8 mouse cellular contexts compared by ENCODE assay signal in the genomic region with DNA sequence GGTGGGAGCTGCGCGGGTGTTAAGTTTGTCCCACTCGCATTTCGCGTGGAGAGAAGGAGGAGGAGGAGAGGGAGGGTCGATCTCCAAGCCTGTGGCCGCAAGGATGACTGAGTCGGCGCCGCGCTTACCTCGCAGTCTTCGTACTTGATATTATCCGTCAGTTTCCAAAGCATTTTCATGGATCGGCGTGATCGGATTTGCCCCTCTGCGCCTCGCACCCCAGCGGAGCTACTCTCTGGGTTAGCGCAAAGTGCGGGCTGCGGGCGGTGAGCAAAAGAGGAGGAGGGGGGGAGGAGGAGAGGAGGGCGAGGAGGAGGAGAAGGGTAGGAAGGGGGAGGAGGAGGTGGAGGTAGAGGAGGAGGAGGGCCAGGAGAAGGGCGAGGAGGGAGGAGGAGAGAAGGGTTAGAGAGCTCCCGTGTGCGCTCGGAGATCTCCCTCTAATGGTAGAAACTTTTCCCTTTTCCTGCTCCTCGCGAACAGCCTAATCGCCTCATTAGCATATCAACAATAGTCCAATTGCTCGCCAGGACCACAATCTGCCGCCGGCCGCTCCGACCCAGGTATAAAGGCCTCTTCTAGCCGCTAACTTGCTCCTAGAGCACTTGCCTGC. TPM values are rescaled to one million over a fixed set of nuclear protein-coding genes. Genes with fewer than 3 reads are reported as not detected.
DNase-seq lines count a peak whose midpoint lies in the region; ATAC-seq and TF ChIP-seq lines count a peak whose summit lies in the region.

No protein-coding gene starts in this region.

- peak overlapping the region; percentile 90 for H3K4me2 ChIP-seq in heart, embryonic 12.5 days
- H3K4me2 ChIP-seq in hindbrain, embryonic 11.5 days (replicated peaks; ENCODE audit: low read depth, low read length) = peak overlapping the region; percentile 32
- H3K4me2 ChIP-seq in midbrain, embryonic 13.5 days (replicated peaks) = peak overlapping the region; percentile 58

- H3K4me1 ChIP-seq in heart, embryonic 12.5 days (replicated peaks) = peaks cover 51% of the 10 kb centered on the region
- peaks cover 2% of the 10 kb centered on the region; the same call in 1 of the 2 replicates for H3K4me1 ChIP-seq in bone marrow macrophage, adult 2 months (ENCODE audit: control insufficient read depth, insufficient read depth, low read length)
- no peaks in the 10 kb centered on the region; the same call in 1 of the 2 replicates for H3K4me1 ChIP-seq in hindbrain, embryonic 11.5 days (replicated peaks; ENCODE audit: control insufficient read depth, insufficient read depth, low read length)
- H3K4me1 ChIP-seq in midbrain, embryonic 13.5 days (replicated peaks) = peaks cover 37% of the 10 kb centered on the region

- ATAC-seq in heart, embryonic 12.5 days (ENCODE audit: insufficient number of reproducible peaks, low FRiP score) = no peak
- ATAC-seq in hindbrain, embryonic 11.5 days (ENCODE audit: low FRiP score) = peak; percentile 34
- ATAC-seq in midbrain, embryonic 13.5 days = peak; percentile 29; the same call in 1 of the 2 replicates
- ATAC-seq in monocyte, adult 5-6 weeks (replicated peaks; ENCODE audit: insufficient number of reproducible peaks, low FRiP score, low TSS enrichment, poor library complexity, severe bottlenecking) = no peak

- under 1% methylated on average over 36 of the region's 38 CpGs for WGBS in heart, embryonic 12.5 days
- 0% methylated on average over 36 of the region's 38 CpGs for WGBS in hindbrain, embryonic 11.5 days
- WGBS in midbrain, embryonic 13.5 days = 0% methylated on average over 38 of the region's 38 CpGs

- no peak for TF ChIP-seq CTCF in bone marrow macrophage, adult 2 months (IDR thresholded peaks at IDR 0.05; ENCODE audit: low read depth, low read length)

- no peak overlapping the region for H3K9ac ChIP-seq in heart, embryonic 12.5 days
- H3K9ac ChIP-seq in hindbrain, embryonic 11.5 days (ENCODE audit: low read depth, low read length) = peak overlapping the region; percentile 38; the same call in 1 of the 2 replicates
- peak overlapping the region; percentile 32; the same call in 1 of the 2 replicates for H3K9ac ChIP-seq in midbrain, embryonic 13.5 days (replicated peaks)

- H3K36me3 ChIP-seq in heart, embryonic 12.5 days = no peaks in the 10 kb centered on the region
- H3K36me3 ChIP-seq in hindbrain, embryonic 11.5 days (ENCODE audit: control insufficient read depth, insufficient read depth, low read length) = no peaks in the 10 kb centered on the region
- no peaks in the 10 kb centered on the region for H3K36me3 ChIP-seq in midbrain, embryonic 13.5 days

- H3K9me3 ChIP-seq in heart, embryonic 12.5 days (replicated peaks) = no peaks in the 10 kb centered on the region
- H3K9me3 ChIP-seq in hindbrain, embryonic 11.5 days (ENCODE audit: control insufficient read depth, low read length) = no peaks in the 10 kb centered on the region
- no peaks in the 10 kb centered on the region for H3K9me3 ChIP-seq in midbrain, embryonic 13.5 days

- no peak overlapping the region for H3K27ac ChIP-seq in heart, embryonic 12.5 days (ENCODE audit: poor library complexity, severe bottlenecking)
- no peak overlapping the region for H3K27ac ChIP-seq in bone marrow macrophage, adult 2 months (ENCODE audit: insufficient read depth, low read depth, low read length)
- peak overlapping the region; percentile 96; the same call in 1 of the 2 replicates for H3K27ac ChIP-seq in hindbrain, embryonic 11.5 days (ENCODE audit: low read depth, low read length)
- no peak overlapping the region for H3K27ac ChIP-seq in midbrain, embryonic 13.5 days

- DNase-seq in heart, adult 9 months (ENCODE audit: low spot score in 2 of 2) = no peak
- peak; percentile 73 for DNase-seq in hindbrain, embryonic 11.5 days (ENCODE audit: low spot score)
- DNase-seq in adrenal gland, postnatal 14 days = no peak
- DNase-seq in gastrocnemius, postnatal 4 days (ENCODE audit: low spot score in 2 of 2) = no peak

- peaks cover 87% of the 10 kb centered on the region for H3K27me3 ChIP-seq in heart, embryonic 12.5 days (replicated peaks)
- peaks cover 81% of the 10 kb centered on the region for H3K27me3 ChIP-seq in hindbrain, embryonic 11.5 days (ENCODE audit: control insufficient read depth, insufficient read depth, low read length)
- H3K27me3 ChIP-seq in midbrain, embryonic 13.5 days = peaks cover 86% of the 10 kb centered on the region

- H3K4me3 ChIP-seq in heart, embryonic 12.5 days = peak overlapping the region; percentile 46
- H3K4me3 ChIP-seq in bone marrow macrophage, adult 2 months (ENCODE audit: insufficient read depth, low read length) = peak overlapping the region; percentile 54
- peak overlapping the region; percentile 49 for H3K4me3 ChIP-seq in hindbrain, embryonic 11.5 days (ENCODE audit: low read depth, low read length)
- peak overlapping the region; percentile 46 for H3K4me3 ChIP-seq in midbrain, embryonic 13.5 days (replicated peaks)

- TF ChIP-seq POLR2A in bone marrow macrophage, adult 2 months (IDR thresholded peaks at IDR 0.05; ENCODE audit: borderline replicate concordance, low read depth, low read length) = no peak

RNA-seq across cellular contexts. Expression of a gene that starts 4.5 kb away (rescaled TPM):
- 0.13 and 0.19 TPM in 2 replicates for polyA plus RNA-seq in heart, embryonic 12.5 days (2016; fragmentation: Nextera tagmentation; extraction: Ambion mirVana)
- 0.28 TPM in 1 of 2 replicates, not detected in the other for polyA plus RNA-seq in bone marrow macrophage, adult 2 months (2012; ENCODE audit: insufficient read depth, insufficient read length, missing spikeins)
- 15.5 and 20.6 TPM in 2 replicates for polyA plus RNA-seq in hindbrain, embryonic 11.5 days (2014; fragmentation: Nextera tagmentation; extraction: Ambion mirVana)
- polyA plus RNA-seq in midbrain, embryonic 13.5 days (2015; fragmentation: Nextera tagmentation; extraction: Ambion mirVana) = 8.9 and 9.2 TPM in 2 replicates
- 0.30 and 0.38 TPM in 2 replicates for total RNA-seq in adrenal gland, postnatal 14 days (2021)
- 0.10 to 0.57 TPM in 2 of 3 replicates, not detected in the other for total RNA-seq in monocyte, adult 5-6 weeks (2017)
- total RNA-seq in gastrocnemius, postnatal 4 days (2021) = under 1 TPM; 0.23 to 0.27 TPM

Comparison
In these comparisons a context has a peak if more than half of its experiments do, and no peak if none do; other contexts are left out.
1. ATAC-seq: peak in hindbrain, embryonic 11.5 days (single experiment) and midbrain, embryonic 13.5 days (single experiment); none in heart, embryonic 12.5 days (single experiment) and monocyte, adult 5-6 weeks (single experiment).
2. H3K4me2 ChIP-seq: peak in every context shown above with its lines; median percentile 90 in heart, embryonic 12.5 days; 58 in midbrain, embryonic 13.5 days; 32 in hindbrain, embryonic 11.5 days.
3. Peak in every context shown above with its lines, with median percentiles within 50 percentile points of each other: H3K4me3 ChIP-seq.